Mouse (Mus musculus) cerebellum, adult 2 months (tissue): ENCODE measurements around the gene Nptn.

Experiments
- CTCF ChIP-seq: fragments of 200-500 bp; IDR thresholded peaks from 2 replicates; pipeline ENCODE4 v1.5.1; 2011; ENCODE audit warnings: low read depth, mild to moderate bottlenecking, control low read depth, low read length, moderate library complexity, borderline replicate concordance; ENCODE audit not compliant: insufficient read depth
- POLR2A ChIP-seq: fragments of 200-500 bp; IDR thresholded peaks from 2 replicates; pipeline ENCODE4 v1.6.1; 2011; ENCODE audit warnings: low read length, control low read depth, borderline replicate concordance; ENCODE audit not compliant: insufficient read depth

DNA sequence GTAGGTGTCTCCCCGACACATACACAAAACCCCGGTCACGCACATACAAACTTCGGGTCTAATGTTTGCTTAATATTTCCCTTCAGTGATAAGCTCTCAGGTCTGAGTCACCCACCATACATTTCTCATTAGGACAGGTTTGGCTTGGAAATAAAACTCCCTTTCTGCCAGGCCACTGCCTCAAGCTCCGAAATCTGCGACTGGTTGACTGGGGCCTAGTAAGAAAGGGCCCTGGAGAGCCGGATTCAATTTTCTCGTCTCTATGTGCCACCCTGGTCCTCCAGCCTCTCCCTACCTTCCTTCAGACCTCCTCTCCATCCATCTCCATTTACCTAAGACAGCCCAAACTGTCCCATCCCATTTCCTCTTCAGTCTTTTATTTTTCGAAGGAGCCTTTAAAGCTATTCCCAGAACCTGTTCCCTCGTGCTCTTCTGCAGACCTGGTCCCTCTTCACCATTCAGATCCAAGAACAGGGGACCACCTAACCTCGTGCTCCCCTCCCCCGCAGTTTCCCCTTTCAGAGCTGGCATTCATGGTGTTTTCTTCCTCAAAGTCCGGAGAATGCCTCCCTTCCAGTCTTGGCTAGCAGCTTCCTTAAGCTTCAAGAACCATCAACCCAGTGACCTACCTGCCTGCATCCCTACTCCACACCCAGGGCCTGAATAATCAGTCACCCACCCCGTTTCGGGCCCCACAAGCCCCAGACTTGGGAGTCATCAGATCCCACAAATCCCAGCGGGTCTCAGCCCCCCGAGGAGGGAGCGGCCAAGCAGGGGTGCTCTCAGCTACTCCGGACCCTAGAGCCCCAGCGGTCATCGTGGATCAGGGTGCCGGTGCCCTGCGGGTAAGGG lies 27.8 kb upstream of the Nptn start:
- TF ChIP-seq CTCF = no peak
- no peak for TF ChIP-seq POLR2A
